Mouse (Mus musculus) spleen, adult 12 weeks (tissue): ENCODE data around the gene Rora.

Experiments used
- DNase-seq: peaks from one replicate; pipeline ENCODE4 v3.0.0; 2022; ENCODE audit warnings: low spot score

The Rora gene

DNA sequence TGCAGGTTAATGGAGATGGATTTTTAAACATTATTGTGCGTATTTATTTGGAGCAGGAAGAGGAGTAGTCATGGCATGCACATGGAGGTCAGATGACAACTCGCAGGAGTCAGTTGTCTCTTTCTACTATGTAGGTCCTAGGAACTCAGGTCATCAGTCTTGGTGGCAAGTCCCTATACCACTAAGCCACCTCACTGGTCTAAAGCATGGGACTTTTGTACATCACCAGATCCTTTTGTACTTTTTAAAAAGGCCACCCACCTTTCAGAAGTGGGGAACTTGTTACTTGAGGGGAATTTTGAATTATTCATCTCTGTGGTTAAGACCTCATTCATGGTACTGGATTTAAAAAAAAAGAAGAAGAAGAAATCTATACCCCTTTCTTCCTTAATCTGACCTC, 696.0 kb downstream of the Rora start:
- no peak for DNase-seq

- no peak for DNase-seq
These were observed 700.6 kb downstream of the Rora start for GRCm38 (mm10) chr9:69354228-69354627.

GRCm38 (mm10) chr9:69357834-69358233, 704.2 kb downstream of the Rora start:
- peak; percentile 24 for DNase-seq

DNA sequence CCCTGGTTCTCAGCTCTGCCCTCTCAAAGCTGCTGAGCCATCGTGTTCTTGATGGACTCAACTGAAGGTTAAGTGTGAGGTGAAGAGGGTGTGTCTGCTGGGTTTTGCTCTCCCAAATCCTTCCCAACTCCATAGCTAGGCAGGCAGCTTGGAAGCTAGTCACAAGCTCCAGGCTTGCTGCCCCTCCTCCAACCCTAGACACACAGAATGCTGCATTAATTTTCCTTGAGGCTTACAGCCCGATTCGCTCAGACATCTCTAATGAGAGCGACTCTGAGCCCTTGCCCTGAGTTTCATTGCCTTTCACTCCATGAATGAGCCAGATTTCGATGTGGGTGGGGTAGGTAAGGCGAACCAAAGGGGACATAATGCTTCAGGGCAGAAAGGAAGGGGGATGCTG, 705.2 kb downstream of the Rora start:
- no peak for DNase-seq

DNA sequence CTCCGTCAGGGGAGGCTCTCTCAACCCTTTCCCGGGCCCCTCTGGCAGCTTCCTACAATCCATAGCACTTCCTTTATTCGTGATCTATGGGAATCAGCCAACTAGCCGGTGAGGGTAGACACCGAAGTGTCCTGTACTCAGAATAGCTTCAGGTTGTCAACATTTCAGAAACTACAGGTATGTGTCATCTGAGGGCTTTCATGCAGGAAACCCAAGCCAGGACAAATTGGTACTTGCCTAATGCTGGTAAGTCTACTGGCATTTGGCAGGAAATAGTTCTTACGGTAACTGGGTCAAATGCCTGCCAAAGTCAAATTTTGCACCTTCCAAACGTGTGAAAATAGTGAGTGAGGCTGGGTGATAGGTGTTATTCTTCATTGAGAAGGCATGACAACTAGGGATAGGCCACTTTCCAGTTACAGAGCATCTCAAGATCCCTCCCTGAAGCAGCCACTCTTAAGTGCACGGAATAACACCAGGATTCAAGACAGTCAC, 708.4 kb downstream of the Rora start:
- DNase-seq: no peak

- no peak for DNase-seq
These were observed 709.2 kb downstream of the Rora start for GRCm38 (mm10) chr9:69362766-69363165.

GRCm38 (mm10) chr9:69364117-69364516, 710.5 kb downstream of the Rora start:
- DNase-seq: no peak

DNA sequence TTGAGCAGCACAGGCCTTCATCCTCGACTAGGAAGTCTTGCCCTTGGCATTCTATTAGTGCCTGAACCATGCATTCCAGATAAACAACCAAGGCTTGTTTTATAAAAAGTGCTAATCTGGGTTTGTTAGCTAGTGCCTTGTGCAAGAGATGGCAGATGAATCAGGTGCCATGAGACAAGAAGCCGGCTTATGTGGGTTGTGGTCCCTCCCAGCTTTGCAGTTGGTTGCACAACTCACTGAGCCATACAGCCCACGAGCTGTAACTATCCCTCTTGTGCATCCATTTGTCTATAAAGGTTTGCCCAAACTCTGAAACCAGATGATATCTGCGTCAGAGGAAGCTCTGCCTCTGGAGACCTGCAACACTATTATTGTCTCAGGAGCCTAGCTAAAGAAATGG, 713.5 kb downstream of the Rora start:
- no peak for DNase-seq

- peak; percentile 28 for DNase-seq
These were observed 714.5 kb downstream of the Rora start for GRCm38 (mm10) chr9:69368071-69368470.

- DNase-seq: no peak
These were observed 717.6 kb downstream of the Rora start for GRCm38 (mm10) chr9:69371046-69371724.

DNA sequence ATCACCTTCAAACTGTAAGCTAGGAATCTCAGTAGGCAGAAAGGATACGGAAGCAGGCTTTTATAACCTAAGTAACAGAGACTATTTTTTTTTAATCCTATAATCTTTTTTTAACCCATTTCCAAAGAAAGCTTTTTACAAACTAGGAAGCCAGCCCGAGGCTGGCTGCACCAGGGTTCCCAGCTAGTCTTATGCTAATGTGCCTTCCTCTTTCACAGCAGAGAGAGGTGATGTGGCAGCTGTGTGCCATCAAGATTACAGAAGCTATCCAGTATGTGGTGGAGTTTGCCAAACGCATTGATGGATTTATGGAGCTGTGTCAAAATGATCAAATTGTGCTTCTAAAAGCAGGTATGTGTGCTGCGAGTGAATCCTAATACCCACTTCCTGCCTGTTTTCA, 719.3 kb downstream of the Rora start:
- no peak for DNase-seq

- DNase-seq: no peak
These were observed 723.5 kb downstream of the Rora start for GRCm38 (mm10) chr9:69376982-69377653.

DNA sequence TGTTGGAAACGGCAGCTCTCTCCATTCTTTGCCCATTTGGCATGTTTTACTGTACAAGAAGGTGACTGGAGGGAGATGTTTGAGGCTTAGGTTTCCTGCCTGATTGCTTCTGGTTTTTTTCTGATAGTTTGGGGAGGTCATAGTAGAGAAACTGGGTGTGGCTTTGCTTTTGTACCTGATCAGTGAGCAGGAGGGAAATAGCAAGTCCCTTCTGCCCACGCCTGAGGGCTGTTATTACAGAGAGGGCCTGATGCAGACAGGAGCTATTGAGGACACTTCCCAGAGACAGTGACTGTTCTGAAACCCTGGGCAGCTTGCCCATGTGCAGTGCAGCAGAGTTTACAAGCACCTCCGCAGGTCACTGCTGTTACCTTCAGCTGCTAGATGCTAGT, 724.1 kb downstream of the Rora start:
- DNase-seq: no peak

DNA sequence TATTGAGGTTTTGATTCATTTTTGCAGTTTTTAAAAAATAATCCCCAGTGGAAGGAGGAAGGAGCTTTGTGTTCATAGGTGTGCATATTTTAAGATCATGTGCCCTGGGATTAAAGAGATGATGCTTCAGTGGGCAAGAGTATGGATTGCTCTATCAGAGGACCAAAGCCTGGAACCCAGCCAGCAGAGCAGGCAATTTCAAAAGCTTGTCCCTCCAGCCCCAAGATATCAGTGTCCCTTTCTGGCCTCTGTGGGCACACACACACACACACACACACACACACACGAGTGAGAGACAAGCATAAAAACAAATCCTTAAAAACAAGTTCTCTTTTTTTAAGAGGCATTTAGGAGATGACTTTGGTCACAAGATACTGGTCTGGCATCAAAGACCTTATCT, 727.0 kb downstream of the Rora start:
- DNase-seq: no peak

- no peak for DNase-seq
These were observed 728.2 kb downstream of the Rora start for GRCm38 (mm10) chr9:69381741-69382140.

DNA sequence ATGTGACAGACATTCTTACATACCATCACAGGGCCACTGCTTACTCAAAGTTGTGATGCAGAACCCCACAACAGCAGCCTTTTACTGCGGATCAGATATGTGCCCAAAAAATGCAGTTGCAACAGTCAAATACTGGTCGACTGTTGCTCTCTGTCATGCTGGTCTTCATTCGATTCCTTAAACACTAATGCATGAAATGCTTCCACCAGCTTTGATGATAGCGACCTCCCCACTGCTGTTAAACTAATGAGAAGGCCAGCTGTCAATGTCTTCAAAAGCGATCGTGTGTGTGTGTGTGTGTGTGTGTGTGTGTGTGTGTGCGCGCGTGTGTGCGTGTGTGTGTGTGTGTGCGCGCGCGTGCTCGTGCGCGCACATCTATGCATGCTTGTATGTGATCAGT, 730.9 kb downstream of the Rora start:
- DNase-seq: no peak

DNA sequence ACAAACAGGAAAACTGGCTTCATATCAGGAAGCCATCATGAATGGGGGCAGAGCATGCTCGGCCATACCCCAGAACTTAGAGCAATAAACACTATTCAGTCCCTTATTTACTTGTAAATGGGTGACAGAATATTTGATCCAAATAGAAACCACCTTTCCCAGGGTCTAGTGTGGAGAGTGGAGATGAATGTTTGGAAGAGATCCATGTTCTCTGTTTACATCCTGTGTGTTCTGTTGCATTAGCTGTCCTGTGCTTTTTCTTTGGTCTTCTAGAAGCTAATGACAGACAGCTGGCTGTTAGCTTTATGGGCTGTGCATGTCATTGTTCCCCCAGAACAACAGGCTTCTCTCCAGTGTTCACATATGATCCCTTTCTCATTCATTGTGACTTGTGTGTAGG, 731.3 kb downstream of the Rora start:
- DNase-seq: no peak

GRCm38 (mm10) chr9:69387296-69387695, 733.7 kb downstream of the Rora start:
- no peak for DNase-seq

- no peak for DNase-seq
These were observed 737.0 kb downstream of the Rora start for GRCm38 (mm10) chr9:69390631-69391030.

GRCm38 (mm10) chr9:69394234-69394633, 740.6 kb downstream of the Rora start:
- no peak for DNase-seq

DNA sequence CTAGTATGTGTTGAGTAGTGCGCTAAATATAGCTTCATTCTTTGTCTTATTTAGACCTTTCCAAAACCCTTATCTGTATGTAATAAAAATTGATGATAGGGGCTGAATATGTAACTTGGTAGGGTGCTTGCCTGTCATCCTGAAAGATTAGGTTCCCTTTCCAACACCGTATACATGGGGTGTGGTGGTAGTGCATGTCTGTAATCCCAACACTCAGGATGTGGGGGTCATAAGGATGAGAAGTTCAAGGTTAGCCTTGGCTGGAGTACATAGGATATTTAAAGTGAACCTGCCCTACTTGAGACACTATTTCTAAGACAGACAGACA, 743.8 kb downstream of the Rora start:
- no peak for DNase-seq

- DNase-seq: peak; percentile 61
These were observed 744.3 kb downstream of the Rora start, which contains the start of gene Ice2 for GRCm38 (mm10) chr9:69397760-69398452. Ice2 (plus strand) TSS chr9:69397906.

GRCm38 (mm10) chr9:69398453-69398850, 744.9 kb downstream of the Rora start:
- DNase-seq: no peak
